Mouse (Mus musculus) forebrain, embryonic 12.5 days (tissue): ENCODE data around the gene Pomgnt1. TPM values are rescaled to one million over a fixed set of nuclear protein-coding genes. Genes with fewer than 3 reads are reported as not detected.

Source experiments
- ATAC-seq: fragments of 200-750 bp; cut with Nextera tagmentation; 2 replicates; pipeline ENCODE4 v1.8.0; 2017; ENCODE audit warnings: moderate TSS enrichment; ENCODE audit not compliant: low FRiP score
- H3K27ac ChIP-seq: fragments of 300-500 bp; sonication (generic); 2 replicates; pipeline ENCODE4 v1.5.1; 2016; ENCODE audit warnings: mild to moderate bottlenecking
- H3K27me3 ChIP-seq: fragments of 300-500 bp; sonication (generic); 2 replicates; pipeline ENCODE4 v1.6.1; 2016; ENCODE audit warnings: mild to moderate bottlenecking
- H3K36me3 ChIP-seq: fragments of 300-500 bp; sonication (generic); replicated peaks from 2 replicates; pipeline ENCODE4 v1.6.1; 2016; ENCODE audit warnings: mild to moderate bottlenecking
- H3K4me1 ChIP-seq: fragments of 300-500 bp; sonication (generic); 2 replicates; pipeline ENCODE4 v1.6.1; 2016
- H3K4me2 ChIP-seq: fragments of 300-500 bp; sonication (generic); 2 replicates; pipeline ENCODE4 v1.6.1; 2016; ENCODE audit warnings: mild to moderate bottlenecking, moderate library complexity
- H3K4me3 ChIP-seq: fragments of 300-500 bp; sonication (generic); replicated peaks from 2 replicates; pipeline ENCODE4 v1.5.1; 2016; ENCODE audit warnings: mild to moderate bottlenecking
- H3K9ac ChIP-seq: fragments of 300-500 bp; sonication (generic); 2 replicates; pipeline ENCODE4 v1.6.1; 2016; ENCODE audit warnings: mild to moderate bottlenecking
- H3K9me3 ChIP-seq: fragments of 300-500 bp; sonication (generic); 2 replicates; pipeline ENCODE4 v1.6.1; 2016
- WGBS: fragments of 180-500 bp; shearing (Covaris S2); methylation state at CpG from one replicate; pipeline ENCODE4 v1.1.7; 2016; 5-methylcytosine and 5-hydroxymethylcytosine counted together
- polyA plus RNA-seq: library from polyadenylated mRNA; unstranded; fragments of >200 nt; fragmentation: Nextera tagmentation; extraction: Ambion mirVana; gene quantifications from 2 replicates; pipeline ENCODE4 v1.2.1, GENCODE M21; 2016

The Pomgnt1 gene
- polyA plus RNA-seq, 1 experiment from 2014 or later: 59.5 TPM

DNA sequence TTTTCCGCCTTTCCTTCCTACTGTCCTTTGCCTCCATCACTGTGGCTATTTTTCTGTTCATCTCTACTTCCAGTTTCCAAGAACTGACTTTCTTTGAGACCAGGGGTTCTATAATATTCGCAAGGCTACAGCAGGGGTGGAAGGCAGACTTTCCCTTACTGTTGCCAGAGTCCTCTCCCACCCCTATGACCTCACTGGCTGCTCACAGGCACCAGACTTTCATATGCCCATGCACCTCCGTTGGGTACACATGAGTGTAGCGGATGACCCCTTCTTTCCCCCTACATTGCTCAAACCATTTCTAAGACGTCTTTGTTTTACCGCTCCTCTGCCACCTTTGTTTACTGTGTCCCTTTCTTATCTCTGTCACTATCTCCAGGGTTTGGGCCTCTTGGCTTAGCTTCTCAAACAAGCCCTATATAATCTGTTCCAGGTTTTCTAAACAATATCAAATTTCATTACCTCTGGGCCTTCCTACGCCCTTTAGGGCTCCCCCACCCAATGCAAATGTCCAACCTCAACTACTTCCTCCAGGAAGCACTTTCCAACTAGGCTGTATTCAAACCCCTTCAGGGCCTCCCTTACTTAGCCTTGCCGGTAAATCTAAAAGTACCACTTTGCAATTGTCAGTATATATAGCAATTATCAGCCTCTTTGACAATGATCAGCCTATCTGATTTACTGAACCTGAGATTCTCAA lies 42.2 kb downstream of the Pomgnt1 start:
- H3K4me2 ChIP-seq: no peak overlapping the region
- 76% methylated on average over 8 of the region's 8 CpGs for WGBS

DNA sequence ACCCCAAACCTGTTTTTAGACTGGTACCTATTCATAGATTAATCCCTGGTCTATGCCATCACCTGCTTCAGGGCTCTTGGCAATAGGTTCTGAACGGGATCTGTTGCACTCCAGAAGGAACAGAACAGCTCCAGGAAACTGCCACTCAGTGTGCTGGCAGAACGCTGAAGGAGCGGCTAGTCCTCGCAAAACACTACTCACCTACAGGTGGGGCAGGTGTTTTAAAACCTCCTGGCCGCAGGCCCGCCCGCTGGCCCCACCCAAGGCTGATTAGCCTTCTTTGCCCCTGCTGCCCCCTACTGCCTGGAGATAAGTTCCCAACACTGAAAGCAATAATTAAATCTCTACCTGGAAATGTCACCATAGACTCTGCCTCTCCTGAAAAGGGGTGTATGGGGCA lies 43.8 kb downstream of the Pomgnt1 start, which contains the start of gene Tspan1:
Tspan1 (minus strand) TSS at position 198 of the 400 bp plus-strand sequence.
- no peaks in the 10 kb centered on the region for H3K9me3 ChIP-seq
- 32% methylated on average over 7 of the region's 7 CpGs for WGBS
- H3K27me3 ChIP-seq: no peaks in the 10 kb centered on the region
- ATAC-seq: no peak
- H3K9ac ChIP-seq: no peak within 1 kb of the TSS
- H3K4me1 ChIP-seq: no peaks in the 10 kb centered on the region
- no peaks in the 10 kb centered on the region for H3K36me3 ChIP-seq
- no peak within 1 kb of the TSS for H3K4me2 ChIP-seq
- no peak within 1 kb of the TSS for H3K4me3 ChIP-seq
- H3K27ac ChIP-seq: no peak within 1 kb of the TSS

More for the DNA sequence above, 42.2 kb downstream of the Pomgnt1 start:
- ATAC-seq: no peak
- Histone ChIP-seq H3K4me3 (no peak overlapping the region), H3K9me3 (no peaks in the 10 kb centered on the region), H3K4me1 (no peaks in the 10 kb centered on the region), H3K27ac (no peak overlapping the region), H3K9ac (no peak overlapping the region), H3K36me3 (0 out of 2 replicates have a peak, but pooled peaks cover under 1% of the 10 kb centered on the region), H3K27me3 (no peaks in the 10 kb centered on the region)

DNA sequence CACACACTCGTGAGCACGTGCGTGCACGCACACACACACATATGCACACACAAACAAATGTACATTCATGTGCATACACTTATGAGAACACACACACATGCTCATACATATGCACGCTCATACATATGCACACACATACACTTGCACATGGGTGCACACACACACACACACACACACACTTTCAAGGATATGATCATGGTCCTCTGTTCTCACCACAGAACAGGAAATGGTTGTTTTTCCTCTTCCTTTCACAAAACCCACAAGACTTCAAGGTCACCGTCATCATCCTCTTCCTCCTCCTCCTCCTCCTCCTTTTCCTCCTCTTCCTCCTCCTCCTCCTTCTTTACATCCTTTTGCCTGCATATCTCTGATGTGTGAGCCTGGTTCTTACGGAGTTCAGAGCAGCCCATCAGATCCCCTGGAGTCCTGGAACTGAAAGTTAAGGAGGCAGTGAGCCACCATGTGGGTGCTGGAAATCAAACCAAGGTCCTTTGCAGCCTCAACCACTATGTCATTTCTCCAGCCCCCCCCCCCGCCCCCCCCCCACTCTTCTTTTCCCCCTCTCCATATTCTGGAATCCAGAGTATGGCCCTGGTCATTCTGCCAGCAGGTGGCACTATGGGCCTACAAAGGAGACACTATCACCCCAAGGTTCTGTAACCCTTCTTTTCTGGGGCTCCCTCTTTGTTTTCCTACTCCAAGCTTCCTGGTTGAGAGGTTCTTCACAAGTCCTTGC lies 45.1 kb downstream of the Pomgnt1 start:
- WGBS: 75% methylated on average over 8 of the region's 8 CpGs
- Histone ChIP-seq H3K4me2 (no peak overlapping the region), H3K9ac (no peak overlapping the region), H3K9me3 (no peaks in the 10 kb centered on the region), H3K4me3 (no peak overlapping the region), H3K36me3 (no peaks in the 10 kb centered on the region), H3K27ac (no peak overlapping the region), H3K27me3 (no peaks in the 10 kb centered on the region), H3K4me1 (no peaks in the 10 kb centered on the region)
- ATAC-seq: peak; percentile 74

DNA sequence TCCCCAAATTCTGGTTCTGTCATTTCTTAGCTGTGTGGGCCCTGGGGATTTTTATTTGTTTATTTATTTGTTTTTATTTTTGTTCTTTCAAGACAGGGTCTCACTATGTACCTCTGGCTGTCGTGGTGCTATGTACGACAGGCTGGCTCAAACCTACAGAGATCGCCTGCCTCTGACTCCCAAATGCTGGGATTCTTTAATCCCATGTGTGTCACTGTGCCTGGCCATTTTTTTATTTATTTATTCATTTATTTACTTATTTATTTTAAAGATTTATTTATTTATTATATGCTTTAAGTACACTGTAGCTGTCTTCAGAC lies 45.7 kb downstream of the Pomgnt1 start:
- WGBS: 73% methylated on average over 3 of the region's 3 CpGs
- no peaks in the 10 kb centered on the region for H3K36me3 ChIP-seq
- H3K27ac ChIP-seq: no peak overlapping the region
- no peak overlapping the region for H3K9ac ChIP-seq
- no peak overlapping the region for H3K4me2 ChIP-seq
- no peak overlapping the region for H3K4me3 ChIP-seq
- no peaks in the 10 kb centered on the region; the same call in 1 of the 2 replicates for H3K4me1 ChIP-seq
- H3K27me3 ChIP-seq: no peaks in the 10 kb centered on the region
- ATAC-seq: peak; percentile 34; the same call in 1 of the 2 replicates
- no peaks in the 10 kb centered on the region for H3K9me3 ChIP-seq

DNA sequence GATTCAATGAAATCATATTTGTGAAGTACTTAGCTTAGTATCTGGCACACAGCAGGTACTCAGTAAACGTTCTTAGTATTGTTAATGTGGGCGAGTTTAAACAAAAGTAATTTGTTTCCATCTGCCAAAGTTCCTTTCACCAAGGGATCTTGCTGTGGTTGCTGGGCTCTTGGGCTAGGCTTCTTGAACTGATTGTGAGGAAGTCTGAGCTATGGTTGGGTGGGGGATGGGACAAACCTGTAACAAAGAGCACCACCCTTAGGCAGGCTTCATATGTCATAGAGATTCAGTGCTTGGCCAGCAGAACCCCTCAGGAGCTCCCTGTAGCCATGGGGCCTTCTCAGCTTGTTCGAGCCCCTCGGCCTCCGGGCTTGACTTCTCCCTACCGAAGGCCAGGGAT lies 49.4 kb downstream of the Pomgnt1 start, which contains the start of the genes 1700042G07Rik and Gm49337:
1700042G07Rik (plus strand) TSS at position 301 of the 400 bp plus-strand sequence.
Gm49337 (plus strand) TSS at position 313 of the 400 bp plus-strand sequence.
- H3K27ac ChIP-seq: no peak within 1 kb of the TSS
- 89% methylated on average over 6 of the region's 6 CpGs for WGBS
- no peaks in the 10 kb centered on the region; the same call in 1 of the 2 replicates for H3K27me3 ChIP-seq
- H3K4me2 ChIP-seq: no peak within 1 kb of the TSS
- no peak within 1 kb of the TSS for H3K4me3 ChIP-seq
- H3K9ac ChIP-seq: no peak within 1 kb of the TSS
- no peaks in the 10 kb centered on the region for H3K9me3 ChIP-seq
- ATAC-seq: no peak
- H3K36me3 ChIP-seq: no peaks in the 10 kb centered on the region
- H3K4me1 ChIP-seq: peaks cover 19% of the 10 kb centered on the region

DNA sequence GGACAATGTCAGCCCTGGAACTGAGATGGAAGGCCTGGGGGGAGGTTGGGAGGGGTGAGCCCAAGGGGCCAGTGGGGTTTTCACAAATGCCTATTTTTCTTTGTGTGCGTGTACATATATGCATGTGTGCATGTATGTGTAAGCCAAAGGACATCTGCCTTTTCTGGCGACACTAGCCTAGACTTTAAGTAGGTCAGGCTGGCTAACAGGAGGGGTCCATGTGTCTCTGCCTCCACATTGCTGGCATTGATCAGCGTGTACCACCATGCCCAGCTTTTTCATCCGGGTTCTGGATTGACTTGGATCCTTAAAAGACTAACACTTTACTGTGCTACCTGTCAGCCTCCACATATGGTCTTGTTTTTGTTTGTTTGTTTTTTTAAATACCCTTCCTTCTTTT lies 50.1 kb downstream of the Pomgnt1 start:
- no peaks in the 10 kb centered on the region for H3K9me3 ChIP-seq
- H3K27me3 ChIP-seq: no peaks in the 10 kb centered on the region; the same call in 1 of the 2 replicates
- no peak overlapping the region for H3K9ac ChIP-seq
- H3K4me3 ChIP-seq: no peak overlapping the region
- H3K4me1 ChIP-seq: peaks cover 19% of the 10 kb centered on the region
- no peak for ATAC-seq
- 88% methylated on average over 4 of the region's 4 CpGs for WGBS
- H3K4me2 ChIP-seq: no peak overlapping the region
- no peak overlapping the region for H3K27ac ChIP-seq
- no peaks in the 10 kb centered on the region for H3K36me3 ChIP-seq

DNA sequence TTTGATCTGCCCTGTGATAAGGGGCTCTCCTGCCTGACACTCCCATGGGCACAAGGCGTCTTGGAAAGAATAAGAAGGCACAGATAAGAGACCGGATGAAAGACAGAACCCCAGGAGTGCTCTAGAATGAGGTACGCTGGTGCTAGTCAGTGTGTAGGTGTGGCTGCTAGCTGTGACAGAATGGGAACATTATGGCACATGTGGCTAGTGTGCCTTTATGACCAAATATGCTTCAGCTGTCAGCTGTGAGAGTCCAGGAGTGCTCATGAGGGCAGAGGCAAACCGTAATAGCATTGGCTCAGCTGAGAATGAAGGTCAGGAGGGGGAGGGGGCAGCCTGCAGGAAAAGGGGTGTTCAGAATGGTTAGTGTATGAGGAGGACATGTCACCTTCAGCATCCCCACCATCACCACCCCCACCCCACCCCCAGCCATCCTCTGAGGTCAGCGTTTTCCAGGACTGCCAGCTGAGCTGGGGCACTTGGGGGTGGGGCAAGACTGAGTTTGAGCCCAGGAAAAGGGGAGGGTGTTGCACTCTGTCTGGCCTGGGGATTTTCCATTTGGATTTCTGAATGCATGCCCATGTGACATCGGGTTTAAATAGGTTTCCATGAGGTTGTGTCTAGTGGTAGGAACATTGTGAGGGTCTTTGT lies 51.0 kb downstream of the Pomgnt1 start:
- H3K27ac ChIP-seq: no peak overlapping the region
- peaks cover 19% of the 10 kb centered on the region for H3K4me1 ChIP-seq
- 49% methylated on average over 6 of the region's 6 CpGs for WGBS
- ATAC-seq: peak; percentile 50
- H3K4me3 ChIP-seq: no peak overlapping the region
- H3K4me2 ChIP-seq: no peak overlapping the region
- H3K9me3 ChIP-seq: no peaks in the 10 kb centered on the region
- no peaks in the 10 kb centered on the region; the same call in 1 of the 2 replicates for H3K27me3 ChIP-seq
- no peaks in the 10 kb centered on the region for H3K36me3 ChIP-seq
- peak overlapping the region; percentile 12; the same call in 1 of the 2 replicates for H3K9ac ChIP-seq

DNA sequence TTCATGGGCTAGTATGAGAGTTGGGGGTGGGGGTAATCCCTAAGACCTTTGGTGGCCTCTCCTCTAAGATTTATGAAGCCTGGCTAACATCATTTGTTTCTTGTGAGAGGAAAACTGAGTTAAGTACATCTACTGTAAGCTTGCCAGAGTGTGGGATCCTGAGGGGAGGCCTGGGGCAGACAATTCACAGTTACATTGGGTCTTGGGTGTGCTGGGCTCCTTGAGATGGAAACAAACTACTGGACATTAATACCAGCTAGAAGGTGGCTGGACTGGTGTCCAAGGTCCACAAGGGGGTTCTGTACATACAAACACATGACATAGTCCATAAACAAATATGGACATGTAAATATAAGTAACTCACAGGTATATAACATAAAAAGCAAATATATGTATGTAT lies 51.5 kb downstream of the Pomgnt1 start:
- Histone ChIP-seq H3K9me3 (no peaks in the 10 kb centered on the region), H3K27ac (no peak overlapping the region), H3K9ac (no peak overlapping the region), H3K36me3 (no peaks in the 10 kb centered on the region), H3K4me1 (peaks cover 19% of the 10 kb centered on the region), H3K4me3 (no peak overlapping the region), H3K27me3 (no peaks in the 10 kb centered on the region; the same call in 1 of the 2 replicates), H3K4me2 (no peak overlapping the region)
- ATAC-seq: no peak

DNA sequence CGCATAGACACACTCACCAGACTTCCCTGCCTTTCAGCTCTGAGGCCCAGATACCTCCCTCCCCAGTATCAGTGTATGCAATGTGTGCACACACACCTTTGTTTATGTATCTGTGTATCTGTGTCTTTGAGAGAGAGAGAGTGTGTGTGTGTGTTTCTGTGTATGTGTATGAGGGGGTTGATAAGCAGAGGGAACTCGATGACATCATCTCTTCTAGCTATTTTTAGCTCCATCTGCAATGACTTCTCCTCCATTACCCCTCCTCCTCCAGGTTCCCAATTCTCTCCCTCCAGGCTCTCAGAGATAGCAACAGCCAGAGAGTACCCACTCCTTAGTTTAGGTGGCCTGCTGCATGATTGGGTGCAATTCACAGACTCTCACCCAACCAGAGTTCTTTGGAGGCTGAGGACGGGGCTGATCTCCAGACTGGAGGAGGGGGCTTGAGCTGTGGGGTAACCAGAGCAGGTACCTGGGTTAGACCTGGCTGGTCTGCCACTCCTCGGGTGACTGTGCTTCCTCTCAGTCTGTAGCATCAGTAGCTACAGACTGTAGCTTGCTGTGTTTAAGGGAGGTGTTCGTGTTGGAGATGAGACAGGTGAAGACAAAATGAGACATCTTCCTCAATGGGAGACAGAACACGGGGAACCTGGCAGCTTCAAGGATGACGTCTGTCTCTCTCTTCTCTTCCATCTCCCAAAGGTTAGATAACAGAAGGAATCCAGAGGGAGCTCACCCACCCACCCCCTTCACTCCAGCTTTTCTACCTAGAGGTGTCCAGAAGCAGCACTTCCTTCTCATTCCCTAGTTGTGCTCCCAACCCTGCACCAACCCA lies 52.3 kb downstream of the Pomgnt1 start:
- no peak overlapping the region for H3K9ac ChIP-seq
- H3K4me1 ChIP-seq: peaks cover 19% of the 10 kb centered on the region
- H3K27ac ChIP-seq: 0 out of 2 replicates have a peak overlapping the region, but pooled peaks have one; percentile 48
- no peaks in the 10 kb centered on the region for H3K9me3 ChIP-seq
- H3K4me2 ChIP-seq: peak overlapping the region; percentile 22; the same call in 1 of the 2 replicates
- 71% methylated on average over 7 of the region's 7 CpGs for WGBS
- ATAC-seq: no peak
- H3K36me3 ChIP-seq: no peaks in the 10 kb centered on the region
- H3K27me3 ChIP-seq: no peaks in the 10 kb centered on the region; the same call in 1 of the 2 replicates
- H3K4me3 ChIP-seq: no peak overlapping the region

DNA sequence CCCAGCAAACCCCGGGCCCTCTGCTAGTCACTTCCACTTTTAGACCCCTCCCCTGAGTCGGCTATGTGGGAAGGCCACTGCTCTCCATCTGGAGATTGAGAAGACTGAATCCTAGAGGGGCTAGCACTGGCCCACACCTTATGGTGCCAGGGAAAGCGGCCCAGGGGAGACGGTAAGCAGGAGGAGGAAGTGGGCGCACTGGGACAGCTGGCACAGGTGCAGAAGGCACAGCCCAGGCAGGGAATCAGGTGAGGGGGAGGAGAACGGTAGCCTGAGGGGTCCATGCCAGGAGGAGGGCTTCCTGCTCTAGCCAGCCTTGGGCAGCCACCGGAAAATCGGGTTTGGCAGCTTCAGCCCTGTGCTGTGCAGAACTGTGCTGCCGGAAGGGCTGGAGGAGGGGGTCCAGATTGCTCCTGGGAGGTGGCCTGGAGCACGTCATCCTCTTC lies 52.9 kb downstream of the Pomgnt1 start:
- WGBS: 30% methylated on average over 10 of the region's 10 CpGs
- Histone ChIP-seq H3K27me3 (no peaks in the 10 kb centered on the region; the same call in 1 of the 2 replicates), H3K9me3 (no peaks in the 10 kb centered on the region), H3K4me3 (no peak overlapping the region), H3K4me2 (peak overlapping the region; percentile 22), H3K9ac (peak overlapping the region; percentile 29; the same call in 1 of the 2 replicates), H3K36me3 (no peaks in the 10 kb centered on the region), H3K4me1 (peaks cover 19% of the 10 kb centered on the region), H3K27ac (0 out of 2 replicates have a peak overlapping the region, but pooled peaks have one; percentile 48)
- peak; percentile 62 for ATAC-seq

DNA sequence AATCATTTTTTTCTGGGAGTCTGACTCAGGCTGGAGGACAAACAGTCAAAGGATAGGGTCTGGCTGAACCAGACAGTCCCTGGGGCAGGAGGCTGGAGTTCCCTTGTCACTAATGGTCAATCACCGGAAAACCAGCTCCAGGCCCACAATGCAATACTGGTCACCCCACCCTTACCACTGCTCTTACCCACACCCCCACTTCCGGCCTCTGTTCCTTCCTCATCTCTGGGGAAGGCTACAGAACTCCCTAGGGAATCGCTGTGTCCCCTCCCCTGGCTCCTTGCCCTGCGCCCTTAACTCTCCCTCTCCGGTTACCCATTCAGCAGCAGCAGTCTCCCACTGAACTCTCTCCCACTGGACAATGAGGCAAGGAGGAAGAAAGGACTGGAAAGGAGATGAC lies 53.5 kb downstream of the Pomgnt1 start:
- Histone ChIP-seq H3K9ac (no peak overlapping the region), H3K36me3 (no peaks in the 10 kb centered on the region), H3K4me1 (peaks cover 19% of the 10 kb centered on the region), H3K27me3 (no peaks in the 10 kb centered on the region; the same call in 1 of the 2 replicates), H3K27ac (no peak overlapping the region), H3K4me2 (no peak overlapping the region), H3K9me3 (no peaks in the 10 kb centered on the region), H3K4me3 (no peak overlapping the region)
- WGBS: 33% methylated on average over 5 of the region's 5 CpGs
- no peak for ATAC-seq
